Mouse (Mus musculus) 416B (cell line): ENCODE measurements around the gene Gcnt2.
"Not testable (repeated sequence)": the region's sequence is repeated elsewhere in the genome, so short reads cannot be mapped to it uniquely, and the experiment has no call there.

Experiments used
- DNase-seq: peaks from one replicate; pipeline ENCODE4 v3.0.0; 2011; ENCODE audit warnings: low read depth

Gene Gcnt2

GRCm38 (mm10) chr13:40994487-40995263, 135.1 kb downstream of the Gcnt2 start:
- DNase-seq, result peak; percentile 57

DNA sequence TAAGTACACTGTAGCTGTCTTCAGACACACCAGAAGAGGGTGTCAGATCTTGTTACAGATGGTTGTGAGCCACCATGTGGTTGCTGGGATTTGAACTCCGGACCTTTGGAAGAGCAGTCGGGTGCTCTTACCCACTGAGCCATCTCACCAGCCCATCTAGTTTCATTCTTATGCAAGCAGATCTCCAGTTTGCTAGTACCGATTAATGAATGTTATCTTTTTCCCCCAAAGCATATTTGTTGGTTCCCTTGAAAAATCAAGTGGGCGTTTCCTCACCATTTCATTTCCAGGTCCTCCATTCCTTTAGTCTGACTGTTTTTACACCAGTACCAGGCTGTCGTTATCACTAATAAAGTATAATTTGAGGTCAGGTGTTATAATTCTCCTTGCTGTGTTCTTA, 139.0 kb downstream of the Gcnt2 start:
- DNase-seq, result not testable (repeated sequence)

GRCm38 (mm10) chr13:41000140-41000925, 140.8 kb downstream of the Gcnt2 start:
- peak; percentile 53 for DNase-seq

DNA sequence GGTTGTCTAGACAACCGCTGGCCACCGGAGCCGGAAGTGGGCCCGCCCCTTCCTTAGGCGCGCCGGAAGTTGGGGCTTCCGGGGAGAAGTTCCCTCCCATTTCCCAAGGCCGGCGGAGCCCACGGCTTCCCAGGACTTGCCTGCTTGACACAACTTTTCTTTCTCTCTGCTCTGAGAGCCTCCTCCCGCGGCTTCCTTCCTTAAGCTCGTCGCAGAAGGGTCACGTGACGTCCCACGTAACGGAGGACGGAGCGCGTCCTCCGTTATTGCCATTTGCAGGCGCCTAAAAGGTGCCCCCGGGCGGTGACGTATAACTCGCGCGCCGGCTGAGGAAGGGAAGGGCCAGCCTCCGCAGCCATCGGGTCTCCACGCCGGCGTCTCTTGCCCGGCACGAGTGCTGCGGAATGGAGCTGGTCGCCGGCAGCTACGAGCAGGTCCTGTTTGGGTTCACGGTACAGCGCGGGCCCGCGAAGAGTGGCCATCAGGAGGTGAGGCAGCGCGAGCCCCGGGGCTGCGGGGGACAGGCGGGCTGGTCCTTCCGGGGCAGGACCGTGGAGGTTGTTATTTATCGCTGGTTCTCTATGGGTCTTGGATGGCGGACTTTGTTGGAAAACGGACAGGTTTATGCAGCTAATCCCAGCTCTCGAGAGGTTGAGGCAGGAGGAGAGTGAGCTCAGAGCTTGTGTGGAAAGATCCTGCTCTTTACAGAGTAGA, 141.5 kb downstream of the Gcnt2 start, which contains the start of gene Pak1ip1:
Gene Pak1ip1, plus strand, starts transcription at position 98 of the 714 bp plus-strand sequence.
- DNase-seq, result peak; percentile 98

- DNase-seq, result peak; percentile 62
Observed at GRCm38 (mm10) chr13:41002001-41002400, 142.4 kb downstream of the Gcnt2 start.

DNA sequence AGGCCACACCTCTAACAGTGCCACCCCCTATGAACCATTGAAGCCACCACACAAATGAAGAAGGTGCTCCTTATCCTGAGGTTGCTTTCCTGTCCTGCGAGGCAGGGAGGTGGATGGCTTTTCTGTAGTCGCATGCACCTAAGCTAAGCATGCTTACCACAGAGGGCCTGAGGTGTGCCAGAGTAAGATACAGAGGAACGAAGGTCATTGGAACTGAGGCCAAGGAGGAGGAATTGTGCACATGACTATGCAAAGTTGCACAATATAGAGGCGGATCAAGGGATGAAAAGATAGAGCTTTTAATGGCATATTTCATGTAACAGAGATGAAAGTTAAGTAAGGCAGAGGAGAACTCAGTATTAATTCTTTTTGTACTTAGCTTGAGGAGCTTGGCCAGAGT, 146.7 kb downstream of the Gcnt2 start:
- no peak for DNase-seq

DNA sequence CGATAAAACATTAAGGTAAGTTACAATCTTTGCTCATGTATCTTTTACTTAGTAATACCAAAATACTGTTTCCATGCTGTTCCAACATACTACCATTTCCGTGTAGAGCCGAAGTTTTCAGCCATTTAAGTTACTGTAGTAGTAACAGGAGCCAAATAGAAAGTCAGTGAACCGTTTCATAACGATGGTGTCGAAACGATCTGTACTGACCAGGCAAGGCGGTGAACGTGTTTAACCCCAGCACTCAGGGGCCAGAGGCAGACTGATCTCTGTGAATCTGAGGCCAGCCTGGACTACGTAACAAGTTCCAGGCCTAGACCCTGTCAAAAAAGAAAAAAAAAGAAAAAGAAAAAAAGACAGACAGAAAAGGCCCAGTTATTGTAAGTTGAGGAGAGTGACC, 148.7 kb downstream of the Gcnt2 start:
- no peak for DNase-seq

DNA sequence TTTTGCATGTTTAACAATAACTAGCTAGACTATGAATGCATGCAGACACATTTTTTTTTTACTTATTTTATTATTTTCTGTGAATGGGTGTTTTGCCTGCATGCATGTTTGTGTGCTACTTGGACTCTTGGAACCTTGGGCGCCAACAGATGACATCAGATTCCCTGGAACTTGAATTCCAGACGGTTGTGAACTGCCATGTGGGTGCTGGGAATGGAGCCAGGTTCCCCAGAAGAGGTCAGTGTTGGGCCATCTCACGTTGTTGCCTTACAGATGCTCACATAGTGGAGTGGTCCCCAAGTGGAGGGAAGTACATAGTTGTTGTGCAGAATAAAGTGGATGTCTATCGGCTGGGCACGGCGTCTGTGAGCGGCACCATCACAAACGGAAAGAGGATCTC, 149.4 kb downstream of the Gcnt2 start:
- no peak for DNase-seq
